Mouse (Mus musculus) testis, adult 2 months (tissue): ENCODE results near the gene Clca2.

Source experiments
- CTCF ChIP-seq: fragments of 200-500 bp; IDR thresholded peaks from 2 replicates; pipeline ENCODE4 v1.5.1; 2012; ENCODE audit warnings: low read depth, mild to moderate bottlenecking, inconsistent platforms, low read length, moderate library complexity; ENCODE audit not compliant: control insufficient read depth, insufficient read depth, insufficient replicate concordance
- POLR2A ChIP-seq: fragments of 200-500 bp; IDR thresholded peaks from 2 replicates; pipeline ENCODE4 v1.6.1; 2012; ENCODE audit warnings: low read depth, mild to moderate bottlenecking, inconsistent platforms, low read length, moderate library complexity; ENCODE audit not compliant: control insufficient read depth

DNA sequence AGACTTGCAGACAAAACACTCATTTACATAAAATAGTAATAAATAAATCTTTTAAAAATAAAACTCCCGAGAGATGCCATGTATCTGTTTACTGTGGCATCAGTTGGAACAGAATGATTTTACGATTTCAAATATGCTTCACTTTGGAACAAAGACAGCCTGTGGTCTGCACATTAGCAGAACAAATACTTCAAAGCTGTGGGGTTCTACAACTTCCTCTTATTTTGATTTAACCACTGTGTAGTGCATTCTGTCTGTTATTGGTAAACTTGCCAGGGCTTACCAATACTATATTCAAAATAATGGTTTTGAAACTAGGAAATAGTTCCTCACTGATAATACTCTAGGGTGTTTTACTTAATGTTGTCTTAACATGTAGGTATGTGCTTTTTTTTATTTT is 27.4 kb upstream of the Clca2 start:
- TF ChIP-seq CTCF (no peak), POLR2A (no peak)
